Mouse (Mus musculus): Measurements from ENCODE around the gene Pla2g15.
"Not testable (repeated sequence)": the region's sequence is repeated elsewhere in the genome, so short reads cannot be mapped to it uniquely, and the experiment has no call there.

Gene Pla2g15

DNA sequence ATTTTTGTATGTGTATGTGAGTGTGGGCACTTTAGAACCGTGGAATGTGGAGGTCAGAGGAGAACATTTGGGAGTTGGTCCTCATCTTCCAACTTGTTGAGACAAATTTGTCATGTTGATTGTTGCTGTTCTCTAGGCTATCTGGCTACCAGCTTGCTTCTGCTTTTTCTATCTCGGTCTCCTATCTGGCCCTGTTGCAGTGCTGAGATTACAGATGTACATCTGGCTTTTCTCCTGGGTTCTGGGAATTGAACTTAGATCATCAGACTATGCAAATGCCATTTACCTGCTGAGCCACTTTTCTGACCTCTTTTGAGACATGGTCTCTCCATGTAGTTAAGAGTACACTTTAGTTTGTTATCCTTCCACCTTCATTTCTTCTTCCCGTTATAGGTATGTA lies 23.4 kb downstream of the Pla2g15 start:
- no peak for DNase-seq

DNA sequence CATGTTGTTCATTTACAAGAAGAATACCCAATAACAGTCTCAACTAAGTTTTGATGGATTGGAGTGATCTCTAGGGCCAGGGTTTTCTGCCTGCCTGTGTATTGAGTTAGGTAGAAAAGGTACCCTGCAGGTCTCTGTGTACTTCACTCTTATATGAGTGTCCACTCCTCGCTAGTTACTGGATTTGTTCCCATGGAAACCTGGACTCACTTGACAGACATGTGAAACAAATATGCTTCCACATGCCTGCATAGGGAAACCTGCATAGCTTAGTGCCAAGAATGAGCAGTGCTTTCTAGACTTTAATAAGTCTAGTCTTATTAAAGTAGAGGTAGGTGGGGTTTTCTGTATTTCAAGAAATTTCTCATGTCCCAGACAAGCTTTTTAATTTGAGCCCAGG lies 26.7 kb downstream of the Pla2g15 start:
- no peak for DNase-seq

DNA sequence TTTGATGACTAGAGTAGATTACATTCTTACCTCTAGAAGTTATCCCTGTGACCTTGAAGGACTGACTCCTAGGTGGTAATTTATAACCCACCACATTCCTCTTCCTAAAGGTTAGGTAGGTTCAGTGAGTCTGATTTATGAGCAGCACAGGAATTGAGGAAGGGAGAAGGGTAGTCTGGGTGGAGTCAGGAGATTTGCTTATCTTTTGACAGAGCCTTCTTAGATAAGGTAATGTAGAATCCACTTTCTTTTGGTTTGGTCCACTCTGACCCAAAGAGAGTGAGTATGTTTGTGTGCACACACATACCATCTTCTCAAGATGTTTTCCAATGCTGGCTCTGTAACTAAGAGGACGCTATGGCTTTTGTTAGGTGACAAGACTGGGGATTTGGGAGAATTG lies 27.4 kb downstream of the Pla2g15 start:
- no peak for DNase-seq

DNA sequence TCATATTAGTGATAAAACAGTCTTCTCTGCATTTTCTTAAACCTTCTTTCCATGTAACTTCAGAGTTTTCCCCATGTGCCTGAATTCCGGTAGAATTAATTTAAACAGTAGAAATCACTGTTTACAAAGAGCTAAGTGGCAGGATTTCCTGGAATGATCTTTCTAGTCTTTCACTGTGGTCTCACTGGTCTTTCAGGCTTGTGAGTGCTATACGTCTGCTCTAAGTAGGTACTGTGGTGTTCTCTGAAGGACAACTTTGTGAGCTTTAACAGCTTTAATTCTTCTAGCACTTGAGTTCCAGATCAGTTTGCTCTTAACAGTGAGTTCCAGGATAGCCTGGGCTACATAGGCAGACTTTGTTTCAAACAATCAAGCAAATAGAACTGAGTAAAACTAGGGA lies 28.2 kb downstream of the Pla2g15 start:
- DNase-seq = no peak

DNA sequence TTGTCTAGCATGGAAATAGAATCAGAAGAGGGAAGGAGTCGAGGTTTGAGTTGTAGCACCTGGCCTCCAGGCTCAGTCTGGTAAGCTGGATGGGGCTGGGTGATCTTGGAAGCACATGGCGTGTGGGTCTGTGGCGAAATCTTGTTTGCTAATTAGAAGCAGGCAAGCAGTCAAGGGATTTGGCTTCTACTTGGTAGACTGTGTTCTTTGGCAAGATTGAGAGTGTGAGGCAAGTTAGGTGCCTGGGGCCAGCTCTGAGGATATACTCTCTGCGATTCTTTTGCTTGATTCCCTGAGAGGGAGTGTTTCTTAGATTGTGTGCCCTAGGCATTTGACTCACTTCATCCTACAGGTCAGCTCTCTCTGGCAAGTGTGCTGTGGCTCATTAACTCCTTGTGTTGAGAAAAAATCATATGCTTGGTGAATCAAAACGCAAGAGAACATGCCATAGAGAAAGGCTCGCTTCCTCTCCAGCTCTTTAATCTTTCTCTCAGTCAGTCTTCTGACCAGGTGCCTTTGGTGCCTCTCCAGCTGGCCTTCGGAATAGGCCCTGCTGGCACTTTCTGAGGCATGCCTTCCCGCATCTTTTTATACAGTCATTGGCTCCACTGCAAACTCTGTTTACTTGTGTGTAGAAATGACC lies 35.5 kb downstream of the Pla2g15 start:
- DNase-seq = no peak

DNA sequence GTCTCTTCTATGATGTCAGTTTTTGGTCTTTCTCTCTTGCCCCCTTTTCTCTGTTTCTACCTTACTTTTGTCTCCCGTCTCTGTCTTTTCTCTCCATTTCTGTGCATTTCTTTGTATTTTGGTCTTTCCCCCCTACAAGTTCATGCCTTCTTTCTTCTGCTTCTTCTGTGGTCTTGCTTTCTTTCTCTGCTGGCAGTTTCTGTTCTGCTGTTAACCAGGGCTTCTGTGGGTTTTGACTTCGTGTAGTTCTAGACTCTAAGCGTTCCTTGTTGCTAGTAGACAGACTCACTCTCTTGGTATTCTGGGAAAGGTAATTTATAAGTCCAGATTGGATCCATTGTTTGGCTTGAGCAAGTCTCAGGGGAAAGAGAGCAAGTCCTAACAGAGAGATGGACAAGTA lies 36.2 kb downstream of the Pla2g15 start:
- no peak for DNase-seq

DNA sequence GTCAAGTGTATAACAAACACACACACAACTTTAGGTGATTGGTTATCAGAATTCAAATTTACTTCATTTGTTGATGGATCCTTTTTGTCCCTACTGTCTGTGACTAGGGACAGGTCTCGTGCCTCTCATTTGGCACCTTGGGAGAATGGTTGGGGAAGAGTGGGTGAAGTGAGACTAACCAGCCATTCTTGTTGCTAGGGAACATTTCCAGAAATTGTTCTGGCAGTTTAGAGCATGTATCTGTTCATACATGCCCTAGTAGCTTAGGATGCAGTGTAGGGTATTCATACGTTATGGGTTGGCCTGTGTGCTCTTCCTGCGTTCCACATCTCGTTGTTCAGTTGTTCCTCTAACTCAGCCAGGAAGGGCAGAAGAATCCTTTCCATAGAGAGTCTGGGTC lies 39.0 kb downstream of the Pla2g15 start:
- no peak for DNase-seq

DNA sequence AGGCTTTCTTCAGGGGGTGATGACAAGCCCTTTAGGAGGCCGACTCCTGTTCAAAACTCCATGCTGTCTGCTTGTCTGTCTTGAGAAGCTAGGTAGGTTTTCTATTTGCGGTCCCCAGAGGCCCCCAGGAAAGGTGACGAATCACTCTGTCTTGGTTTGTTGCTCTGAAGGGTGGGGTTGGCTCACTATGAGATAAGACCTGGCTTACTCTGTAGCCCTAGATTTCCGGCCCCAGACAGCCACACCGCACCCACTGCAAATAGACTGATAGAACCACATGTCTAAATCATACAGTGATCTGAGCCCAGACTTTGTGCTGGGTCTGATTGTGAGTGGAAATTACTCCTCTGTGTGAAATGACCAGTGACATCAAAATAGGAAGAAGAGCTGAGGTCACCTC lies 41.4 kb downstream of the Pla2g15 start:
- no peak for DNase-seq

DNA sequence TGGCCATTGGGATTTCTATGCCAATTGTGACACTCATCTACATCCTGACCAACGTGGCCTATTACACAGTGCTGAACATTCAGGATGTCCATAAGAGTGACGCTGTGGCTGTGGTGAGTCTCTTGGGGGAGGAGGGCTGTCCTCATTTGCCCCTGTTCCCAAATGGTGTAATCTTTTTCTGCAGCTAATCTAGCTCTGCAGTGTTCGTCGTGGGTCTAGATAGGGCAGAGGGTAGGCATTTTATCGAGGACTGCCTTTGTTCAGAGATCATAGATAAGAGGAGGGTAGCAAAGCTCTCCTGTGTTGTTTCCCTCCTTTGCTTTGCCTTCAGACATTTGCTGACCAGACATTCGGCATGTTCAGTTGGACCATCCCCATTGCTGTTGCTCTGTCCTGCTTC lies 43.0 kb downstream of the Pla2g15 start:
- DNase-seq = no peak

DNA sequence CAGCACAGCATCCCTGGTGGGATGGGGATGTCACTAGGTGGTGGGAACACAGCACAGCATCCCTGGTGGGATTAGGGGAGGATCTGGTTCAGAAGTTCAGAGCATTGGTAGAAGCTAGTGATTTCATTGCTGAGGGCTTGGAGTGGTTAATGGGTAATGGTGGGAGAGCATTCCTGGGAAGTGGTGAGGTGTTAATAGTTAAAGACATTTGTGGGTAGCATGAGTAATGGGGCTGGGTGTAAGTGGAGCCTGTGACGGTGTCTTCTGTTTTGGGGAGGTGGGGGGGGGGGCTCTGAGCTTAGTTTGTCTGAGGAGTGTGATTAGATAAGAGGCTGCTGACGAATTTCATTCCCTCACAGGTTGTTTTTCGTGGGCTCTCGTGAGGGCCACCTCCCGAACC lies 43.9 kb downstream of the Pla2g15 start:
- no peak for DNase-seq

DNA sequence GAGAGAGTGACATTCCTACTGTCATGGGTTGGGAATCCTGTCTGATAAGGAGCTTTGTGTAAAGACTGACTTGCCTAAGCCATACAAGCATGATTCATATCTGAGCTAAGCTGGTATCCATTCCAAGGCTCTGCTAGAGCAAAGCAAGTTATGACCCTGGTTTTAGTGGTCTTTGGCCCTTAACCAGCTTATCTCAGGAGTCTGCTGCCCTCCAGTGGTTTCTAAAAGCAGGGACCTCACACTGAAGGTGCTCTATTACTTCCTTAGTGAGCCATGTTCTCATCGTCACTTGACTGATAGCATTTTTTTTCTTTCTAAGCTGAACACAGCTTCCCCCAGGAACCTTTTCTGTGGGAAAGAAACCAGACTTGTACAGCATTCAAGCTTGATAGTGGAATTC lies 48.5 kb downstream of the Pla2g15 start:
- DNase-seq = peak; percentile 52

DNA sequence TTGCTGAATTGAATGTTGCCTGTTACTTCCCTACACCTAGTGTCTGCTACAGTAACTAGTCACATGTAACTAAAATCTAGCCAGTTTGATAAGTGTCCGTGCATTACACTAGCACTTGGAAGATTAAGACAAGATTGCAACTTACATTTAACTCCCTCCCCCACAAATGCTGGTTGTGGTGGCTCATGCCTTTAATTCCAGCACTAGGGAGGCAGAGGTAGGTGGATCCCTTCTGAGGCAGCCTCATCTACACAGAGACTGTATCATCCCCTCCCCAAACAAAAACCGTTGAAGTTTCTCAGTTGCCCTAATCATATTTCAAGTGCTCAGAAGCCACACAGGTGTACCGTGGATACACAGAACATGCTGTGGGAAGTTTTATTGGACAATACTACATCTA lies 49.4 kb downstream of the Pla2g15 start:
- not testable (repeated sequence) for DNase-seq

DNA sequence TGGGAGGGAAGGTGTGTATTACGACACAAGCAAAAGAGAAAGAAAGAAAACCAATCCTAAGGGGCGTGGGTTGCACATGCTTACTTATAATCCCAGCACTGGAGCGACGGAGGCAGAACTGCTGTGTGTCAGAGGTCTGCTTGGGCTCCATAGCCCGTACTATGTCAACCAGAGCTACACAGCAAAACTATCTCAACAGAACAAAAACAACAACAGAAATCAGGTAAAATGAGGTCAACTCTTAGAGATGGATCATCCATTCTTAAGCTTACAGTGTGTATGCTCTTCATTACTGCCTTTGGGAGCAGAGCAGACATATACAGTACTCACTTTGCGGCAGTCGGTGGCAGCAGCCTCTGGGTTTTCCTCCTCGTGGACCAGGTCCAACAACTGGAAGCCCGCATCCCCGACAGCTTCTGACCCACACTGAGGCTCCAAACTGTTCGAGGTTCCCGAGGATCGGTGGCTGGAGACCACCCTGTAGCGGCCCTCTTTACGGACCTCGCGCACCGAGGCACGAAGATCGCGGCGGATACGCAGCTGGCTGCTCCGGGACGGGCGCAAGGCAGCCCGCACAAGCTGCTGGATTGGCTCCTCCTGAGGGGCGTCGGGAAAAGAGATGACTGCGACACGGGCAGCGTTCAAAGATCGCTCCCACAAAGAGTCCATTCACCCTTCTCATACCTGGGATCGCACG lies 60.0 kb downstream of the Pla2g15 start:
- DNase-seq = peak; percentile 65

DNA sequence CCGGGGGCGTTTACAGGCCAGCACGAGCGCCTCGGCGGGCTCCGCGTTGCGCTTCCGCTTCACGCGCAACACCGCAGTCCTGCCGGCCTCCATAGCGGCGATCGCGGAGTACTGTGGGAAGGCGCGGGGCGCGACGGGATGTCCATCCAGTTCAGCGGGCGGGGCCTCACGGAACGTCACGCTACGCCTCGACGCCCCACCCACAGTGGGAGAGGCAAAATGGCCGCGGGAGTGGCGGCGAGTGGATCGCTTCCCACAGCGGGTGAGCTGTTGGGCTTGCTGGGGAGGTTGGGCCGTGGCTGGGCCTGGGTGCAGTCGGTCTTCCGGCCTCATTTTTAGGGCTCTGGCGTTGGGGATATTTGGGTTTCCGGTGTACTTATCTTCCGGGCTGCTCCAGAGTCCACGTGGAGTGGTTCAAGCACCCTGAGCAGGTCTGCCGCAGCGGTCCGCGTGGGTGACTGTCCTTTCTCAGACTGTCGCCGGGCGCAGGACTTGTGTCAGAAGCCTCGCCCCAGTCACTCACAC lies 60.7 kb downstream of the Pla2g15 start, which contains the start of the genes Slc7a6os and Prmt7:
TSS of gene Slc7a6os (minus strand) at position 115 of the 525 bp plus-strand sequence.
TSS of gene Prmt7 (plus strand) at position 116 of the 525 bp plus-strand sequence.
- peak; percentile 96 for DNase-seq

DNA sequence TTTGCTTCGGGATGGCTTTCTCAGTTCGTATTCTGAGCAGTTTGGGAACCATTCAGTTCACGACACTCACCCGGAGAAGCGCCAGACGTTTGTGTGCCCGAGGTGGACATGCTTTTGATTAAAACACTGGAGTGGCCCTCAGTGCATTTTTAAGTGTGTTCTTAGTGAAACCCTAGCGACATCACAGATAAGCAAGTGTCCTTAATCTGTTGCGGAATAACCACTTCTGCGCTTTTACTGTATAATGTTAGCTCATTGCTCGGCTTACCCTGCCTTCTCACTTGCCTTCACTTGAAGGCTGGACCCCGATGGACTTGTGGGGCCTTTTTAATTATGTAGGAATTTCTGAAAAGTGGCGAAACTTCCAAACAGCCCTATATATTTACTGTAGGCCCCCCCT lies 61.2 kb downstream of the Pla2g15 start:
- no peak for DNase-seq

DNA sequence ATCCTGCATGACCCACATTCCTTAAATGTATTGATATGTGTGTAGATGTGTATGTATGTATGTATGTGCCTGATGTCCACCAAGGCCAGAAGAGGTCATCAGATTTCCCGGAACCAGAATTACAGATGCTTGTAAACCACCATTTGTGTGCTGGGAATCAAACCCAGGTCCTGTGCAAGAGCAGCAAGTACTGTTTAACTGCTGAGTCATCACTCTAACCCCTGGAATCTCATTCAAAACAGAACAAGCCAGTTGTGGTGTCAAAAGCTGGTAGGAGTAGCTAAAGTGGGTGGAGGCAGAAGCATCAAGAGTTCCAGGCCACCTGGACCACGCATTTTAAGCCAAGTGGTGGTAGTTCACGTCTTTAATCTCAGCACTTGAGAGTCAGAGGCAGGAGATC lies 63.8 kb downstream of the Pla2g15 start:
- no peak for DNase-seq

All from thymus, postnatal 4 days (tissue).